Mouse (Mus musculus) heart, embryonic 10.5 days (tissue): ENCODE data around the gene Sdr42e1. TPM values are rescaled to one million over a fixed set of nuclear protein-coding genes. Genes with fewer than 3 reads are reported as not detected.

Experiments
- DNase-seq: peaks from one replicate; pipeline ENCODE4 v3.0.0-alpha.2; 2017; ENCODE audit warnings: low spot score
- H3K27ac ChIP-seq: fragments of 300-500 bp; sonication (generic); 2 replicates; pipeline ENCODE4 v1.5.1; 2016; ENCODE audit warnings: mild to moderate bottlenecking
- H3K27me3 ChIP-seq: fragments of 300-500 bp; sonication (generic); 2 replicates; pipeline ENCODE4 v1.6.1; 2016; ENCODE audit warnings: mild to moderate bottlenecking; ENCODE audit not compliant: poor library complexity, insufficient read depth, severe bottlenecking
- H3K36me3 ChIP-seq: fragments of 300-500 bp; sonication (generic); 2 replicates; pipeline ENCODE4 v1.6.1; 2016; ENCODE audit warnings: mild to moderate bottlenecking, moderate library complexity
- H3K4me1 ChIP-seq: fragments of 300-500 bp; sonication (generic); 2 replicates; pipeline ENCODE4 v1.6.1; 2016; ENCODE audit warnings: mild to moderate bottlenecking
- H3K4me3 ChIP-seq: fragments of 300-500 bp; sonication (generic); 2 replicates; pipeline ENCODE4 v1.5.1; 2016; ENCODE audit warnings: mild to moderate bottlenecking, moderate library complexity
- H3K9me3 ChIP-seq: fragments of 300-500 bp; sonication (generic); 2 replicates; pipeline ENCODE4 v1.6.1; 2016; ENCODE audit warnings: mild to moderate bottlenecking, moderate library complexity
- WGBS: fragments of 180-500 bp; shearing (Covaris S2); methylation state at CpG from one replicate; pipeline ENCODE4 v1.1.7; 2016; 5-methylcytosine and 5-hydroxymethylcytosine counted together
- polyA plus RNA-seq: library from polyadenylated mRNA; unstranded; fragments of >200 nt; fragmentation: Nextera tagmentation; extraction: Ambion mirVana; gene quantifications from 2 replicates; pipeline ENCODE4 v1.2.1, GENCODE M21; 2016

The Sdr42e1 gene
- polyA plus RNA-seq, 1 experiment from 2014 or later: 0.72 TPM

DNA sequence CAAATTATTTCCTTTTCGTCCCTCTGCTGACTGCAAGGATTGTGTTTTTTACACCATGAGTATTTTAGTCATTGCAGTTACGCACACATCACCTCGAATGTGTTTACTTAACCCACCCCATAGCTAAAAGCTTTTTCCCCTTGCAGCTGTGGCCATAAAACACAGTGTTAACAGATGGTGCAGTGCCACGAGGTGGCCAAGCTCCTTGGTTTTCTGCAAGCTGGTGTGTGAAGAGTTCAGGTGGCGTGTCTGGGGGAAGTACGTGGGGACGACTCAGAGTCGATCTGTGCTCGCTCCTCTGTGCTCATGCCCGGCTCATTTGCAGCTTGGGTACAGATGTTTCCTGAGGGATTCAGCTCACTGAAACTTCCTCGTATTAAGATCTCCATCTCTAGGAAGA is 11.0 kb upstream of the Sdr42e1 start:
- WGBS: 65% methylated on average over 11 of the region's 11 CpGs
- DNase-seq: no peak
- Histone ChIP-seq H3K9me3 (no peaks in the 10 kb centered on the region), H3K27ac (no peak overlapping the region), H3K27me3 (no peaks in the 10 kb centered on the region), H3K4me3 (no peak overlapping the region), H3K4me1 (no peaks in the 10 kb centered on the region), H3K36me3 (no peaks in the 10 kb centered on the region)

DNA sequence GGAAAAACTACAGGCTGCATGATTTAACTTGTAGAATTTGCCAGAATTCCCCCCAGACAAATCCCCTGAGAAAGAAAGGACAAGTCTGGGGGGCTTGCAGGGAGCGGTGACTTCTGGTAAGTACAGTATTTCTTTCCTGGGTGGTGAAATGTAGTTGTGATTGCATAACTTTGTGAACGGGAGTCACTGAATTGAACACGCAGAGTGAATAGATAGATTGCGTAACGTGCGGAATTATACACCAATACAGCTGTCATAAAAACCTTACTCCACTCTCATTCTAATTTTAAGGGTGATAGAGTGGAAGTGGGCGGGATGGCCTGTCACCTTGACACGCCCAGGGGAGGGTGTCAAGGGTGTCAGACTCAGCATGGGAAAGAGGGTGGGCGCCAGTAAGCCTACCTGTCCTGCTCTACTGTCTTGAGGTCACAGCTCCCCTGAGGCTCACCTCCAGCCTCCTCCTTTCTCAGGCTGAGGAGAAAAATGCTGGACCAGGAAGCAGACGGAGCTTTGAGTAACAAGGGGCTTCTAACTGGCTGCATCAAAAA is 10.5 kb upstream of the Sdr42e1 start:
- DNase-seq: no peak
- 78% methylated on average over 10 of the region's 10 CpGs for WGBS
- no peaks in the 10 kb centered on the region for H3K4me1 ChIP-seq
- H3K27me3 ChIP-seq: no peaks in the 10 kb centered on the region
- H3K27ac ChIP-seq: no peak overlapping the region
- no peaks in the 10 kb centered on the region for H3K36me3 ChIP-seq
- no peak overlapping the region for H3K4me3 ChIP-seq
- no peaks in the 10 kb centered on the region for H3K9me3 ChIP-seq

DNA sequence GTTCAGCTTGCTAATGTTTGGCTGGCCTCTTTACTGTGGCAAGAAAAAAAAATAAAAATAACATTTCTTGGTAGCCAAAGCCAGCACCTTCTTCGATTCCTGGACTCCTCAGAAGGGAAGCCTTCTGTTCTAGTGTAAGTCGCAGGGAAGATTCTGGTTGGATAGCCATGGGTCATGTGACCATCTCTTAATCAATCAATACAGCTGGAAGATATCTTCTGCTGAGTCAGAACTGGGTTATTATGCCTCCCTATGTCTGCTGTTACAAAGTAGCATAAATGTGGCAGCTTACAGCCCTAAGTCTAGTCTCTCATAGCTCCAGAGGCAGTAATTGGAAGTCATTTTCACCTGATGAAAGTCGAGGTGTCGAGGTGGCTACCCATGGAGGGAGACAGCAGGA is 5.2 kb upstream of the Sdr42e1 start:
- 74% methylated on average over 4 of the region's 4 CpGs for WGBS
- Histone ChIP-seq H3K4me1 (0 out of 2 replicates have a peak, but pooled peaks cover 3% of the 10 kb centered on the region), H3K4me3 (no peak overlapping the region)

DNA sequence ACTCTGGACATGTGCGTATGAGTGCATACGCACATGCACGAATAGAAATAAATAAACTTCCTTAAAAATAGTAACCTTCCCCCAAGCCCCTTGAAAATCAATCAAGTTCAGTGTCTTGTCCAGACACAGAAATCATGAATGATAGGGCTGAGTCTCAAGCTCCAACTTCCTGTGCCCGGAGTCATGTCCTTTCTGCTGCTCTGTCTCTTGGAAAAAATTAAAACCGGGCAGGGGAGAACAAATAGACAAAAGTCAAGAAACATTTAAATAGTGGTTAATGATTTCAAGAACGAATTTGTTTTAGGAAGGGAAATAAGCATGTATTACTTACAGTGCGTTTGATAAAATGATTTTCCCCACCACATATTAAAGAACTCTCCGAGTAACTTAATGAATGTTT is 3.5 kb upstream of the Sdr42e1 start:
- DNase-seq: no peak
- no peaks in the 10 kb centered on the region for H3K36me3 ChIP-seq
- no peaks in the 10 kb centered on the region for H3K27me3 ChIP-seq
- no peak overlapping the region for H3K4me3 ChIP-seq
- H3K27ac ChIP-seq: no peak overlapping the region
- WGBS: 81% methylated on average over 8 of the region's 8 CpGs
- H3K4me1 ChIP-seq: 0 out of 2 replicates have a peak, but pooled peaks cover 8% of the 10 kb centered on the region
- no peaks in the 10 kb centered on the region for H3K9me3 ChIP-seq

More for the DNA sequence above, 5.2 kb upstream of the Sdr42e1 start:
- DNase-seq: no peak
- H3K9me3 ChIP-seq: no peaks in the 10 kb centered on the region
- H3K27me3 ChIP-seq: no peaks in the 10 kb centered on the region
- no peaks in the 10 kb centered on the region for H3K36me3 ChIP-seq
- no peak overlapping the region for H3K27ac ChIP-seq

DNA sequence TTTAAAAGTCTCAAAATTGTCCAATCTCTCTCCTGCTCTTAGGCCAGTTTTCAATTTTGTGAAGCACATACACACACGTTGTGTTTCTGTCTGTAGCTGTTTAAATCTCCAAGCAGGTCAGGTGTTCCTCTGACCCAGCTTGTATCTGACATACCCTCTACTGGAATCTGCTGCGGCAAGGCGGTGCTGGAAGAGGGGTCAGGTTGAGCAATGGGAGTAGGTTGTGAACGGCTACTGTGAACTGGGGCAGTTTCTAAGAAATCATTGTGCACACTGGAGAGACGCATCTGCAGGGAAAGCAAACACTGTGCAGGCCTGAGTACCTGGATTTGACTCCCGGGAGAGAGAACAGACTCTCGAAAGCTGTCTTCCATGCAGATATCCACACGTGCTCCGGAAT is 3.0 kb upstream of the Sdr42e1 start:
- no peak overlapping the region for H3K27ac ChIP-seq
- WGBS: 76% methylated on average over 9 of the region's 9 CpGs
- DNase-seq: no peak

DNA sequence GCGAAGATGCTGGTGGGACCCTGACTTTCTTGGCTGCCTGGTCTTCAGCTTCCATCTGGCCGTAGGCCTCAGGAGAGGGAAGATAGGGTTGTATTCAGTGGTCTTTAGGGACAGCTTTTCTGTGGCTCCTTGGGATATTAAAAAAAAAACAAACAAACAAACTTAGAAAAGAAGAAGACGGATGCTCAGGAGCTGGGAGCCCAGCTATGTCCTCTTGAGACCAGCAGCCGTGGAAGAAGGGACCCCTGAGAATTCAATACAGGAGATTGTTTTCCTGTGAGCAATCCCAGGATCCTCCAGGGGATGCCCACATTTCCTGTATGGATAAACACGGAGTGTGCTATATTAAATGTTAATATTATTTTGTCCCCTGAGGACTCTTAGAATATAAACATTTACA is 1.7 kb upstream of the Sdr42e1 start:
- no peaks in the 10 kb centered on the region for H3K9me3 ChIP-seq
- WGBS: 79% methylated on average over 5 of the region's 5 CpGs

More for the DNA sequence above, 3.0 kb upstream of the Sdr42e1 start:
- no peaks in the 10 kb centered on the region for H3K27me3 ChIP-seq
- no peak overlapping the region for H3K4me3 ChIP-seq
- H3K36me3 ChIP-seq: no peaks in the 10 kb centered on the region
- 0 out of 2 replicates have a peak, but pooled peaks cover 8% of the 10 kb centered on the region for H3K4me1 ChIP-seq
- no peaks in the 10 kb centered on the region for H3K9me3 ChIP-seq

DNA sequence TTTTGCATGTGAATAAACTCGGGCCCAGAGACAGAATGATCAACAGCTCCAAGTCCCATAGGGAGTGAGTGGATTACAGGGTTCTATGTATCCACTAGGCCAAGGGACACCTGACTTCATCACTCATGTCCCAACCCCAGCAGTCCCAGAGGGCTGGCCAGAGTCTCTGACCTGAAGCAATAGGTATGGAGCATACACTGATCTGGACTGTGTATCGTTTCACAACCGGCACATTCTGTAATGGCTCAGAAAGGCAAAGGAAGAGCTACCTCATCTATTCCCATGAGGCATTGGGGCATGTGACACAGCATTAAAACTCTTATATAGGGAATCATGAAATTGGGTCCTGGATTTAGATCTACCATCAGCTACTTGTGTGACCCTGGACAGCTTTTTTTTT is 931 bp downstream of the Sdr42e1 start:
- Histone ChIP-seq H3K4me1 (0 out of 2 replicates have a peak, but pooled peaks cover 8% of the 10 kb centered on the region), H3K27me3 (0 out of 2 replicates have a peak, but pooled peaks cover 4% of the 10 kb centered on the region), H3K4me3 (no peak overlapping the region), H3K9me3 (no peaks in the 10 kb centered on the region), H3K36me3 (no peaks in the 10 kb centered on the region), H3K27ac (no peak overlapping the region)
- DNase-seq: no peak
- 86% methylated on average over 3 of the region's 3 CpGs for WGBS

More for the DNA sequence above, 1.7 kb upstream of the Sdr42e1 start:
- Histone ChIP-seq H3K4me3 (no peak overlapping the region), H3K27ac (no peak overlapping the region), H3K27me3 (no peaks in the 10 kb centered on the region), H3K36me3 (no peaks in the 10 kb centered on the region), H3K4me1 (0 out of 2 replicates have a peak, but pooled peaks cover 8% of the 10 kb centered on the region)
- DNase-seq: no peak

DNA sequence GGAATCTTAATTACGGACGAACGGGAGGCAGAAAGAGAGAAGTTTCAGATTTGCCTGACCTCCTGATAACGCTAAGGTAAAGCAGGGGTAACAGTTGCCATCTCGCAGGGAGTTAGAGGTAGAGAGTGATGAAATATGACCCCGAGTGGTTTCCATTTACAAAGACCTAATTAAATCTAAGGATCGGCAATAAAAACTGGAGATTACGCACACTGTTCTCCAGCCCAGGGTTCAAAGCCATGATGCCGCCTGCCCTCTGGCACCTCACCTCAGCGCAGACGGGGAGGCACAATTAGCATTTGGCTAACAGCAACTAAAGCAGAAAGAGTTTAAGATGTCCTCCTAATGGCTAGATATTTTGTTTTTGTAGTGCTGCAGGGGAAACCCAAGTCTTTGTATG is 3.0 kb downstream of the Sdr42e1 start:
- H3K27me3 ChIP-seq: 0 out of 2 replicates have a peak, but pooled peaks cover 4% of the 10 kb centered on the region
- no peaks in the 10 kb centered on the region for H3K9me3 ChIP-seq
- no peaks in the 10 kb centered on the region for H3K36me3 ChIP-seq
- H3K27ac ChIP-seq: no peak overlapping the region
- no peak overlapping the region for H3K4me3 ChIP-seq
- 0 out of 2 replicates have a peak, but pooled peaks cover 8% of the 10 kb centered on the region for H3K4me1 ChIP-seq
- DNase-seq: no peak
- WGBS: 29% methylated on average over 11 of the region's 11 CpGs

DNA sequence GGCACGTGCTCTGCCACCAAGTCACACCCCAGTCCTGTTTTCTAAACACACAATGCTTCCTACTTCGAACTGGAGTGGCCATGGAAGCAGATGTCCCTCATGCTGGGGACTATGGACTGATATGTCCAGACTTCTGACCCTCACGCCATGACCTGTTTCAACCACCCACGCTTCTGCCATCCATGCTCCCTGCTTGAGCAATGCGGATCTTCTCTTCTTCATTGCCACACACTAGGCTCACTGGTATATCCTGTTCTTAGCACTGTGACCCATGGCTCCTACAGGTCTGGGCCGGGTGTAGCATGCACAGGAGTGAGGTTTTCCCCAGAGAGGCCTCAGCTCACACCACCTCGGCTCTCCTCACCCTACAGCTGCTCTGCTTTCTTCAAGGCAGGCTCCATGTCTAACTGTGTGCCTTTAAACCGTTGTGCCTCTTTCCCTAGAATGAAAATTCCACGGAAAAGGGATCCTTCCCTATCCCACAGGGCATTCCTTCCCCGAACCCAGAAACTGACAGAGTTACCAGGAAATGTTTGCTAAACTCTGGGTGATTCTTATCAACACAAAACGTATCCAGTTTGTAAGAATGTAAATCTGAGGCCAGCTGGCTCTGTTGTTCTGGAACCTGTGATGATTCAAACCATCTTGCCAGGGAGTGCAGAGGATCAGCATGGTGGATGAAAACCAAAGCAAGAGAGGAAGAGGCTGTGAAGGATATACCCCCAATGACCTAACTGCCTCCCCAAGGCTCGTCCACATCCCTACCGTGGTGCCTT is 6.0 kb downstream of the Sdr42e1 start:
- no peak for DNase-seq
- Histone ChIP-seq H3K4me1 (no peaks in the 10 kb centered on the region), H3K9me3 (no peaks in the 10 kb centered on the region), H3K4me3 (no peak overlapping the region), H3K27ac (no peak overlapping the region), H3K36me3 (no peaks in the 10 kb centered on the region; the same call in 1 of the 2 replicates), H3K27me3 (0 out of 2 replicates have a peak, but pooled peaks cover 4% of the 10 kb centered on the region)
- WGBS: 73% methylated on average over 13 of the region's 13 CpGs

DNA sequence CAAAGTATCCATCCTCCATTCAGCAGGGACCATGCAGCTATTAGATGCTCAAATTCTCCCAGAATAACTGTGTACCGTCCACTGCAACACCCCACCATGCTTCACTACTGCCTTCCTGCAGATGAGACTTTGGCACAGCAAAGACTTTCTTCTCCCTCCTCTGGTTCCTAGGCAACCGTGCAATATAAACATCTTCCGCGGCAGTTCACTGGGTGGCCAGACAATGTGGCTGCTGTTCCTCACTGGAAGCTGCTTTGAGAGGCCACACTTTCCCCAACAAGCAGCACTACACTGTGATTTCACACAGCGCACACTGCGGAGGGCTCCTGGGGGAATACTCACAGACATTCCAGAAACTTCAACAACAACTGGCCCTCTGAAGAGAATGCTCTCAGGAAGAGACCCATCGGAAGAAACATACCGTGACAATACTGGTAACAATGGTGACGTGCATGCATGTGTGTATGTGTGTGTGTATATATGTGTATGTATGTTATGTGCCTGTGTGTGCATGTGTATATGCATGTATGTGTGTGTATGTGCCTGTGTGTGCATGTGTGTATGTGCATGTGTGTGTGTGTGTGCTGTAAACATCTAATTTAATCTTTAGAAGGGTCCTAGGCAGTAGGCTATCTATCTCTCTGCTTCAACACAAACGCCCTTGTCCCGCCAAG is 13.0 kb downstream of the Sdr42e1 start:
- peak overlapping the region; percentile 67 for H3K27ac ChIP-seq

DNA sequence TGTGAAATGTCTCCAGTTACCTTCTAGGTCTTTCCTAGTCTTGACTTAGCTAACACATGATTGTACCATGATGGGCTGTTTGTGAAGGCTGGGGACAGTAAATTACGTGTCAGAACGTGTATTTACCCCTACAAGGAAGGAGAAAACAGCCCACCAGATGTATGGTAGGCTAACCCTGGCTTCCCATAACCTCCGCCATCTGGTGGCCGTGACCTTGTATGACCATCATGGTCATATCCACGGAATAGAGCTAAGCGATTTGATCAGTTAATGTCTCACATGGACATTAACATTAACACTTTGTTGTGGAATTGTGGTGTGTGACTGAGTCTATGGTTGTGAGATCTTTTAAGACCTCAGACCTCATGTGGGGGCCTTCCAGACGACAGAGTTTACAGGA is 14.5 kb downstream of the Sdr42e1 start:
- Histone ChIP-seq H3K27me3 (no peaks in the 10 kb centered on the region), H3K36me3 (no peaks in the 10 kb centered on the region; the same call in 1 of the 2 replicates), H3K9me3 (no peaks in the 10 kb centered on the region), H3K4me3 (no peak overlapping the region), H3K27ac (no peak overlapping the region), H3K4me1 (peaks cover 14% of the 10 kb centered on the region)
- no peak for DNase-seq
- 74% methylated on average over 7 of the region's 7 CpGs for WGBS

More for the DNA sequence above, 13.0 kb downstream of the Sdr42e1 start:
- 33% methylated on average over 11 of the region's 11 CpGs for WGBS
- Histone ChIP-seq H3K4me3 (0 out of 2 replicates have a peak overlapping the region, but pooled peaks have one; percentile 9), H3K36me3 (no peaks in the 10 kb centered on the region; the same call in 1 of the 2 replicates), H3K27me3 (no peaks in the 10 kb centered on the region), H3K4me1 (peaks cover 14% of the 10 kb centered on the region), H3K9me3 (no peaks in the 10 kb centered on the region)
- DNase-seq: peak; percentile 85

DNA sequence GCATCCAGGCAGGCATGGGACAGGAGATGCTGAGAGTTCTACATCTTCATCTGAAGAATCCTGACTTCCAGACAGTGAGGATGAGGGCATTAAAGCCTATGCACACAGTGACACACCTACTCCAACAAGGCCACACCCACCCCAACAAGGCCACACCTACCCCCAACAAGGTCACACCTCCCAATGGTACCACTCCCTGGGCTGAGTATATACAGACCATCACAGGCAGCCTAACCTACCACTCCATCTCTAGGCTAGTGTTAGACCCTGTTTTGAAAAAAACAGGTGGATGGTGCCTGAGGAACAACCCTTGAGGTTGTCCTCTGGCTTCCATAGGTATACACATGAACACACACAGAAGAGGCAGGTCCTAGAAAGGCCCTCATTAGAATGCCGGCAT is 21.2 kb downstream of the Sdr42e1 start:
- Histone ChIP-seq H3K4me1 (no peaks in the 10 kb centered on the region), H3K27ac (no peak overlapping the region)
- 90% methylated on average over 1 of the region's 1 CpGs for WGBS

DNA sequence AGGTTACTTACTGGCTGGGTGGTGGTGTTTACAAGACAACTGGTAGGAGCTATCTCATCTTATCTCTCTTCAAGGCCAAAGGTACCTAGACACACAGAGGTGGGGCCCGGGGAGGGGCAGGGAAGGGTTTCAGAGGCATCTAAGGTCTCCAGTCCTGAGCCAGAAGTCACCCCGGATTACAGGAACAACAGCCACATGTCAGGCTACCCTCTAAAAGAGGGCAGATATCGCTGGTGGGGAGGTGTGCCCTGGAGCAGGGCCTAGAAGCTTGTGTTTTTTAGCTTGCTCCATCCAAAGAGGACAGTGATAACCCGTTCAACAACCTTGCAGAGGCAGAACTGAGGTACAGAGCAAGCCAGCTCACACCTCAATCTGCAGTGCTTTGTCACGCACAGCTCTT is 27.0 kb downstream of the Sdr42e1 start:
- Histone ChIP-seq H3K9me3 (no peaks in the 10 kb centered on the region), H3K4me3 (no peak overlapping the region), H3K4me1 (no peaks in the 10 kb centered on the region), H3K27ac (no peak overlapping the region), H3K27me3 (no peaks in the 10 kb centered on the region), H3K36me3 (no peaks in the 10 kb centered on the region)
- DNase-seq: no peak
- WGBS: 64% methylated on average over 5 of the region's 5 CpGs

More for the DNA sequence above, 21.2 kb downstream of the Sdr42e1 start:
- Histone ChIP-seq H3K4me3 (no peak overlapping the region), H3K36me3 (no peaks in the 10 kb centered on the region), H3K27me3 (no peaks in the 10 kb centered on the region), H3K9me3 (no peaks in the 10 kb centered on the region)
- DNase-seq: no peak
